Mouse (Mus musculus) thymus, adult 2 months (tissue): Measurements from ENCODE around the gene 0610037L13Rik. TPM values are rescaled to one million over a fixed set of nuclear protein-coding genes. Genes with fewer than 3 reads are reported as not detected.

Experiments
- DNase-seq: peaks from one replicate; pipeline ENCODE4 v3.0.0; 2021
- H3K27ac ChIP-seq: fragments of 200-500 bp; 2 replicates; pipeline ENCODE4 v1.5.1; 2012; ENCODE audit warnings: low read length, control low read depth; ENCODE audit not compliant: control insufficient read depth, insufficient read depth
- H3K27me3 ChIP-seq: fragments of 200-500 bp; 2 replicates; pipeline ENCODE4 v1.6.1; 2012; ENCODE audit warnings: mild to moderate bottlenecking, low read length, moderate library complexity, mixed read lengths; ENCODE audit not compliant: control insufficient read depth, insufficient read depth
- H3K36me3 ChIP-seq: fragments of 200-500 bp; 2 replicates; pipeline ENCODE4 v1.6.1; 2012; ENCODE audit warnings: mild to moderate bottlenecking, low read length, moderate library complexity; ENCODE audit not compliant: control insufficient read depth, insufficient read depth
- H3K4me1 ChIP-seq: fragments of 200-500 bp; replicated peaks from 2 replicates; pipeline ENCODE4 v1.6.1; 2012; ENCODE audit warnings: low read length; ENCODE audit not compliant: control insufficient read depth, insufficient read depth
- H3K4me3 ChIP-seq: fragments of 200-500 bp; 2 replicates; pipeline ENCODE4 v1.5.1; 2012; ENCODE audit warnings: mild to moderate bottlenecking, low read length, control low read depth, moderate library complexity; ENCODE audit not compliant: control insufficient read depth, insufficient read depth
- CTCF ChIP-seq: fragments of 200-500 bp; IDR thresholded peaks from 2 replicates; pipeline ENCODE4 v1.5.1; 2012; ENCODE audit warnings: mild to moderate bottlenecking, control low read depth, low read length, moderate library complexity, borderline replicate concordance; ENCODE audit not compliant: control insufficient read depth, poor library complexity, insufficient read depth; ENCODE audit errors: extremely low read depth
- POLR2A ChIP-seq: fragments of 200-500 bp; IDR thresholded peaks from 2 replicates; pipeline ENCODE4 v1.6.1; 2012; ENCODE audit warnings: mild to moderate bottlenecking, low read length, control low read depth, moderate library complexity; ENCODE audit not compliant: control insufficient read depth, poor library complexity, insufficient read depth; ENCODE audit errors: extremely low read depth
- WGBS: fragments of 180-500 bp; shearing (Covaris S2); methylation state at CpG from one replicate; pipeline ENCODE4 v1.1.7; 2018; 5-methylcytosine and 5-hydroxymethylcytosine counted together
- polyA plus RNA-seq: library from polyadenylated mRNA; depleted of rRNA; stranded (reverse); fragments of >200 nt; gene quantifications from 2 replicates; pipeline ENCODE4 v1.2.3, GENCODE M21; 2012

0610037L13Rik gene
- polyA plus RNA-seq, 1 experiment, result 29.7 TPM

DNA sequence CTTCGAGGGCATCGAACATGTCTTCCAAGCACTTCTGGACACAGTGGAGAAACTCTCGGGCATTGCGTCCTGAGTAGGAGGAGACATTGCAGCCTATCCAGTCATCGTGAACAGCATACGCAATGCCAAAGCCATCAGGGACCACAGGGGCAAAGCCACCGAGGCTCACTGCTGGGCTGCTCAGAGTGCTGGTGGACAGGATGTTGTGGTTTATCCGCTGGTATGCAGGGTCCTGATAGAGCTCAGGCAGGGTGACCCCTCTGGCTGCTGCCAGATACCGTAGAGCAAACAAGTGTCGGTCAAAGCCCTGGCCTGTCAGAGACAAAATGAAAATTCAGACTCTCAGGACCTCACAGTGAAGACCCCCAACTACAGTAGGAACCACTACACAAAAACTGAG is 14.6 kb downstream of the 0610037L13Rik start:
- Histone ChIP-seq H3K27ac (no peak overlapping the region), H3K27me3 (no peaks in the 10 kb centered on the region), H3K36me3 (no peaks in the 10 kb centered on the region), H3K4me1 (no peaks in the 10 kb centered on the region), H3K4me3 (no peak overlapping the region)
- 92% methylated on average over 10 of the region's 10 CpGs for WGBS
- TF ChIP-seq POLR2A (no peak), CTCF (no peak)
- no peak for DNase-seq

GRCm38 (mm10) chr4:107906561-107906960 is 16.9 kb downstream of the 0610037L13Rik start:
- Histone ChIP-seq H3K4me1 (no peaks in the 10 kb centered on the region), H3K36me3 (no peaks in the 10 kb centered on the region), H3K4me3 (no peak overlapping the region), H3K27ac (no peak overlapping the region), H3K27me3 (no peaks in the 10 kb centered on the region)
- no peak for DNase-seq
- TF ChIP-seq POLR2A (no peak), CTCF (no peak)
- WGBS, result 93% methylated on average over 9 of the region's 9 CpGs

GRCm38 (mm10) chr4:107910020-107910419 is 20.4 kb downstream of the 0610037L13Rik start:
- WGBS, result 91% methylated on average over 4 of the region's 4 CpGs
- DNase-seq, result no peak
- no peak for TF ChIP-seq POLR2A
- no peak for TF ChIP-seq CTCF
- H3K27me3 ChIP-seq, result no peaks in the 10 kb centered on the region
- no peak overlapping the region for H3K4me3 ChIP-seq
- no peaks in the 10 kb centered on the region for H3K4me1 ChIP-seq
- no peak overlapping the region for H3K27ac ChIP-seq
- H3K36me3 ChIP-seq, result peaks cover 7% of the 10 kb centered on the region

DNA sequence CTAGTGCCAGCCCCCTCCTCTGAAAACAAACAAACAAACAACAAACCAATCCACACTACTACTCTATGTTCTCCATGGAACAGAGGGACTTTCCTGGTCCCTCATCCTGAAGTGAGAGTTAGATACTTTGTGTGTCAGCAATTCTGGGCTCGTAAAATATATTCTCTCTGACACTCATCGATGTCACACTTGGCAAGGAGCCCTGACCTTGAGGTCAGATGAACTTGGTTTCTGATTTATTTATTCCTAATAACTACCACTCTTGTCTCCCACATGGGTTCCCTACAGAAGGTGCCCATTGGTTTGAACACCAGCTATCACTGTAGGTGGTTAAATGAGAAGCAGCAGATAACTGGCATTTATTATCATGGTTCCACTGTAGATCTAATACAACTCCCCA is 30.7 kb downstream of the 0610037L13Rik start:
- no peak for DNase-seq
- 94% methylated on average over 2 of the region's 2 CpGs for WGBS
- no peaks in the 10 kb centered on the region for H3K27me3 ChIP-seq
- TF ChIP-seq POLR2A, result no peak
- no peak for TF ChIP-seq CTCF
- no peak overlapping the region for H3K27ac ChIP-seq
- peaks cover 8% of the 10 kb centered on the region for H3K4me1 ChIP-seq
- H3K4me3 ChIP-seq, result no peak overlapping the region
- no peaks in the 10 kb centered on the region for H3K36me3 ChIP-seq

- WGBS, result 80% methylated on average over 8 of the region's 8 CpGs
- no peaks in the 10 kb centered on the region for H3K36me3 ChIP-seq
- no peak for DNase-seq
- H3K4me1 ChIP-seq, result peaks cover 8% of the 10 kb centered on the region
- no peak overlapping the region for H3K27ac ChIP-seq
- no peak for TF ChIP-seq CTCF
- no peak for TF ChIP-seq POLR2A
- no peak overlapping the region for H3K4me3 ChIP-seq
- H3K27me3 ChIP-seq, result no peaks in the 10 kb centered on the region
Measured at GRCm38 (mm10) chr4:107921152-107921695, 31.6 kb downstream of the 0610037L13Rik start.

- Histone ChIP-seq H3K4me1 (peaks cover 8% of the 10 kb centered on the region), H3K27ac (no peak overlapping the region)
- DNase-seq, result no peak
Measured at GRCm38 (mm10) chr4:107921952-107922351, 32.3 kb downstream of the 0610037L13Rik start.

More at GRCm38 (mm10) chr4:107921952-107922351, 32.3 kb downstream of the 0610037L13Rik start:
- H3K27me3 ChIP-seq, result no peaks in the 10 kb centered on the region
- TF ChIP-seq CTCF, result no peak
- TF ChIP-seq POLR2A, result no peak
- no peak overlapping the region for H3K4me3 ChIP-seq
- 71% methylated on average over 4 of the region's 4 CpGs for WGBS
- H3K36me3 ChIP-seq, result no peaks in the 10 kb centered on the region
